Mouse (Mus musculus): ENCODE results near the gene Slc16a2.

- TF ChIP-seq POLR2A (IDR thresholded peaks at IDR 0.05; ENCODE audit: borderline replicate concordance, extremely low read depth, insufficient read depth, insufficient read length, poor library complexity, severe bottlenecking) (no peak), CTCF (IDR thresholded peaks at IDR 0.05; ENCODE audit: borderline replicate concordance, extremely low read depth, insufficient read depth, insufficient read length) (no peak)
Measured at GRCm38 (mm10) chrX:103688551-103688950, 133.2 kb downstream of the Slc16a2 start.

All from brain, embryonic 14.5 days (tissue).